Mouse (Mus musculus) cerebellum, postnatal 4 days (tissue): ENCODE measurements around the gene Taar8a.
"Not testable (repeated sequence)": the region's sequence is repeated elsewhere in the genome, so short reads cannot be mapped to it uniquely, and the experiment has no call there.

Source experiments
- DNase-seq, 2 experiments: peaks; one replicate each; pipeline ENCODE4 v3.0.0; 2022; ENCODE audit warnings: low spot score in 2 of 2, mixed read lengths in 1 of 2

Taar8a gene

DNA sequence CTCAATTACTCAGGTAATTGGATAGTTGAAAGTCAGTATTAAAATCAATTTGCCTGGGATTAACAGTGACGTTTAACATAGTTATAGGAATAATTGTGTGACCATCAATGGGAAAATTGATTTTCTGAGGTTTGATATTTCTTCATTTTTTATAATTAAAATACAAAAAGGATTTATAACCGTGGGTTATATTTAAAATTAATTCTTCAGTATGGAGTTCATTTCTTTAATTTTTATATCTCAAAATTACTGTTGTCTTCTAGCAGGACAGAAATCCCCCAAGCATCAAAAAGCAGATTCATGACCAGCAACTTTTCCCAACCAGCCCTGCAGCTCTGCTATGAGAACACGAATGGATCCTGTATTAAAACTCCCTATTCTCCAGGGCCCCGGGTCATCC is at the start of gene Taar8a:
TSS of gene Taar8a (plus strand) at position 301 of the 400 bp plus-strand sequence.
- DNase-seq = not testable (repeated sequence)

DNA sequence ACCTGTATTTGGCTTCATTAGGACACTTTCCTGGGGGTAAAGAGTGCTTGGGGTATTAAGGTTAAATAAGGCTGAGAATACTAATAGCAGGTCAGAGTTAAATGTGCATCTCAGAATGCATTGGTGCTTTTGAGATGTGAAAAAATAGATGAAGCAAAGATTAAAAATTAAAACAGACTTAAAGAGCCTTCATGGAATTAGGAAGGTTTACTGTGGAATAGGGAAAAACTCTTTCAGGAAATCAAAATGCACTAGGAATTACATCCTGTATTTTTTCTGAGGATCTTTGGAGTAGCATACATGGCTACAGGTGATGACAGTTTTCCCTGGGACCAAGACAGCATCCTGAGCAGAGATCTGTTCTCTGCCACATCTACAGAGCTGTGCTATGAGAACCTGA is 49.4 kb upstream of the Taar8a start, which contains the start of gene Taar7d:
TSS of gene Taar7d (plus strand) at position 301 of the 400 bp plus-strand sequence.
- DNase-seq = no peak

DNA sequence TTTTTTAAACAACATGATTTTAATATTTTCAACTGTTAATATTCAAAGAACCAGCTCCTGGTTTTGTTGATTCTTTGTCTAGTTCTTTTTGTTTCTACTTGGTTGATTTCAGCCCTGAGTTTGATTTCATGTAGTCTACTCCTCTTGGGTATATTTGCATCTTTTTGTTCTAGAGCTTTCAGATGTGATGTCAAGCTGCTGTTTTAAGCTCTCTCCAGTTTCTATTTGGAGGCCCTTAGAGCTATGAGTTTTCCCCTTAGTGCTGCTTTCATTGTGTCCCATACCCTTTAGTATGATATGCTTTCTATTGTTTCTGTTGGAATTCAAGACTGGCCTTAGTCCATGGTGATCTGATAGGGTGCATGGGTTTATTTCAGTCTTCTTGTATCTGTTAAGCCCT is 45.0 kb upstream of the Taar8a start:
- DNase-seq = no peak

DNA sequence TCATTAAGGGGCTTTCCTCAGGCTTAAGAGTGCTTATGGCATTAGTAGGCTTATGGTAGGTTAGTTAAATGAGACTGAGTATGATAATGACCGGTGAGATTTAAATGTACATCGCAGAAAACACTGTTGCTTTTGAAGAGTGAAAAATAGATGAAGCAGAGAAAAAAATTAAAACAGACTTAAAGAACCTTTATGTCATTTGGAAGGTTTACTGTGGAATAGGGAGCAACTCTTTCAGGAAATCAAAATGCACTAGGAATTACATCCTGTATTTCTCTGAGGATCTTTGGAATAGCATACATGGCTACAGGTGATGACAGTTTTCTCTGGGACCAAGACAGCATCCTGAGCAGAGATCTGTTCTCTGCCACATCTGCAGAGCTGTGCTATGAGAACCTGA is 39.0 kb upstream of the Taar8a start, which contains the start of gene Taar7e:
TSS of gene Taar7e (plus strand) at position 301 of the 400 bp plus-strand sequence.
- no peak for DNase-seq

DNA sequence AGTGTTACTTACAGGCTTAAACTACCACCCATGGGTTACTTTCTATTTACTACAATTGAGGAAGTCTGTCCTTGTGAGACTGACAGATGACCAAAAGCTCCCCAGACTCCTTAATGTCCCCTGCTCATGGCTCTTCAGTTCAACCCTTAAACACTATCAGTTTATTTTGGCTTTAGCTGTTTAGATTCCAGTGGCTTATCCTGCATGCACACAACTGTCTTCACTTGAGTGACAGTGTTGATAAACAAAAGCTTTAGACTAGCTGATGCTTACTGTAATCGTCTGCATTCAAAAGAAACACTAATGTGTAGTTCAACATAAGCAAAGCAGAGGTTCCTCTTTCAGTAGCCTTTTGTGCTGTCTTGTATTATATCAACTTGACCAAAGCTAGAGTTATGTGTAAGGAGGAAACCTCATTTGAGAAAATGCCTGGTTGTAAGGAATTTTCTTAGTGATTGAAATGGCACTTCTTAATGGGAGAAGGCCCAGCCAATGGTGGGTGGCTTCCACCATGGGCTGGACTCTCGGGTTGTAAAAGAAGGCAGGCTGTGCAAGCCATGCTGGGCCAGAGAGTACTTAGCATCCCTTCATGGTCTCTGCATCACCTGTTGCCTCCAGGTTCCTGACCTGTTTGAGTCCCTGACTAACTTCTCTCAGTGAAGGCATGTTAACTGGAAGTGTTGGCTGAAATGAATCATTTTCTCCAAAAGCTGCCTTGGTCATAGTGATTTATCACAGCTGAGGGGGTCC is 36.0 kb upstream of the Taar8a start:
- DNase-seq = no peak

DNA sequence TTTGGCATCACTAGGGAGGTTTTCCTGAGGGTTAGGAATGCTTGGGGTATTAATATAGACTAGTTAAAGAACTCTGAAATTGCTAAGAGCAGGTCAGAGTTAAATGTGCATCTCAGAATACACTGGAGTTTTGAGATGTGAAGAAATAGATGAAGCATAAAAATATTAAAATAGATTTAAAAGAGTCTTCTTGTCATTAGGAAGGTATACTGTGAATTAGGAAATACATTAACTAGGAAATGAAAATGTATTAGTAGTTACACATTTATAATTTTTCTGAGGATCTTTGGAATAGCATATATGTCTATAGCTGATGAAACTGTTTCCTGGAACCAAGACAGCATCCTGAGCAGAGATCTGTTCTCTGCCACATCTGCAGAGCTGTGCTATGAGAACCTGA is 27.1 kb upstream of the Taar8a start, which contains the start of gene Taar7f:
TSS of gene Taar7f (plus strand) at position 301 of the 400 bp plus-strand sequence.
- DNase-seq = no peak

DNA sequence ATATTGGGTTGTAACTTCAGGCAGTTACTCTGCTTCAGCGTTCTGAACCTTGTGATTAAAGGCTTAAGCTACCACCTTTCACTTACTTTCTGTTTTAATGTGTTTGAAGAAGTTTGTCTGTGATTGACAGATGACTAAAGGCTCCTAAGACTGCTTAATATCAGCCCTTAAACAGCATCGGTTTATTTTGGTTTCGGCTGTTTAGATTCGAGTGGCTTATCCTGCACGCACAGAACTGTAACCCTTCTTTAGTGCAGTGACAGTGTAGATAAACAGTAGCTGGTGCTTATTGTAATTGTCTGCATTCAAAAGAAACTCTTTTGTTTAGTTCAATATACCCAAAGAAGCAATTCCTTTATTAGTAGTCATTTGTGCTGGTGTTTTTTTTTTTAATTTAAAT is 24.3 kb upstream of the Taar8a start:
- no peak for DNase-seq

DNA sequence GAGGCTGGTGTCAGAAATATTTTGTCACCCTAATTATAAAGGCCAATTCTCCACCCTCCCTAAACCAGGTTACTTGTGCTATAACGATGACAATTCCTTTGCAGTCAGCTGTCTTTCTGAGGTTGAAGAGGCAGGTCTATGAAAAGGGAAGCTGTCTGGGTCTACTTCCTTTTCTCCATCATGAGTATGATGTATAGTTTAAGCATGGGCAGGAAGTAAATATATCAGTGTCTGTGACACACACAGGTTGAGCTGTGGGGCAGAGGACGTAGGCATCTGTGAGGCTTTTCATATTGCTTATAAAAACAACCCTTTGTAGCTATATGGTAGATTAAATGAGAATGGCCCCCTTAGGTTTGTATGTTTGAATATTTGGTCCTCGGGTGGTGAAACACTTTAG is 17.3 kb upstream of the Taar8a start:
- DNase-seq = no peak

DNA sequence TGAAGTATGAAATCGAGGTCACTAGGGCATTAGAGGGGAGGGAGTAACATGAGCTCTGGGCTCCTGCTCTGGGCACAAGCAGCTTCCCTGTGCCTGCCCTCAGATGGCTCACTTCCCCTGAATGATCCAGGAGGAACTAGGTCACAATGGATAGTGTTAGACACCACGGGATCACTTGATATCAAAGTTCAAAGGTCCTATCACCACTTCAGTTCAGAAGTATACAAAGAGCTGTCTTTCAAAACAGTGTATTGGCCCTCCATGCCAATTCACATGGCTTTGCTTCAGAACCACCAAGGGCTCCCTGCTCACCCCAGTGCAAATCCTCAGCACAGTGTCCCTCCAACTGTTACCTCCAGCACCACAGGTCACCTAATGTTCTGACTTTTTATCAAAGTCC is 1.5 kb upstream of the Taar8a start:
- not testable (repeated sequence) for DNase-seq

DNA sequence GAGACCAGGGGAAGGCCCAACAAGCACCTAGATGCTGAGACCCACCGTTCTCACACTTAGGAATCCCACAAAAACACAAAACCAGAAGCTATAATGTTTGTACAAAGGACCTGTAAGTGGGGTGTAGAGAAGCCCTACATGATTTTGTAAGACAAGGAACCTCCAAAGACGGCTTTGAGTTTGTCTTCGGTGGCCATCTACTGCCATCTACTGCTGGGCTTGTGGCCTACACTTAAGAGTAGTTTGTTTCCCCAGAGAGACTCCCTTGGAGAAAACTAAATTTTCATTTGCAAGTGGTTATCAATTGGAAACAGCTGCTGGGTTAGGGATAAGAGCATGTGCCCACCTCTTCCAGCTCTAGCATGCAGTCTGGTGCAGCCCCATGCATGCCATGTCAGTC is 3.9 kb downstream of the Taar8a start:
- peak in 1 of 2 experiments; percentile 22 for DNase-seq

DNA sequence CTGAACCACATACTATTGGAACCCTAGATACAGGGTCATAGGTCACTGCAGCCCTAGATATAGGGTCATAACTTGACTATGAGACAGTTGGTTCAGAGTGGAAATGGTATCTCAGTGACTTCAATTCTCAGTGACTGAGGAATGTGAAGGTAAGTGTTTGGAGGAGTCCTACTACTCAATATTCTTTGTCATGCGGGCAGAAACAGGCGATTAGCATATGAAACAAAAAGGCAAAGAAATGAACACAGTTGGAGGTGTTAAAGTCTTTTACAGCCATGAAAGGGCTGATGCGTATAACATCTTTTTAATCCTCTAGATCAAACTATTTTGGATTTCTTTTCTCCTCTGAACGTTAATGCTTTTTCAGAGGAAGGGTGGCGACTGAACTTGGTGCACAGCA is 9.6 kb downstream of the Taar8a start:
- DNase-seq = no peak

DNA sequence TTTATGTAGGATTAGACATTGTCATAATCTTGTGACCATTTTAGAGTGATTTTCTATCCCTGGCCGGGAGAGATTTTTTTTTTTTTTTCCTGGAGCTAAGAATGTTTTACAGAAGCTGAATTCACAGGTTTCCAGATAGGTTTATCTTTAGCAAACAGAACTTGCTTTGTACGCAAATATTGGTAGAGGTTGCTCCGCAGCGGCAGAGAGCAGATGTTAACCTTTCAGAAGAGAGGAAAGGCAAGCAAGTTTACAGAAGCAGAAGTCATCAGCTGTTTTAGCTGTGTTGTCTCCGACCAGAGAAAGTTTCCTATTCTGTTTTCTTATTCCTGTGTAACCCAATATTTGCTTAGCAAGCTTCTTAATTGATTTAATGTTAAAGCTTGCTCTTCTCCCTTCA is 10.3 kb downstream of the Taar8a start:
- DNase-seq = no peak

DNA sequence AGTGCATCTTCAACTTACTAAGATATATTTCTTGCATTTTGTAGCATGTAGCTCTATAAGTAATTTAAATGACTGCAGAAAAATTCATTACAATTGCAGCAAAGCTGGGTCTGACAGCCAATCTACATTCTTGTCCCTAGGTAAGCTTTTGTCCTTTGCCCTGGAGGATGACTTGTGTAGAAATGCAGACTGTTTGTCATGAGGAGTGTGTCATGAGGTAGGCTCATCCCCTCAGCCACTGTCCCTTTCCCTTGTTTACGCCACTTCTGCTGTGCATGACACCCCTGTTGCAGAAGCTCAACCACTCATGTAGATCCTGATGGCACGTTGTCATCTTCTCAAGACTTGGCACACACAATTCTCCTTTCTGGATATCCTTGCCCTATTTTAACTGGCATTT is 10.9 kb downstream of the Taar8a start:
- DNase-seq = no peak

DNA sequence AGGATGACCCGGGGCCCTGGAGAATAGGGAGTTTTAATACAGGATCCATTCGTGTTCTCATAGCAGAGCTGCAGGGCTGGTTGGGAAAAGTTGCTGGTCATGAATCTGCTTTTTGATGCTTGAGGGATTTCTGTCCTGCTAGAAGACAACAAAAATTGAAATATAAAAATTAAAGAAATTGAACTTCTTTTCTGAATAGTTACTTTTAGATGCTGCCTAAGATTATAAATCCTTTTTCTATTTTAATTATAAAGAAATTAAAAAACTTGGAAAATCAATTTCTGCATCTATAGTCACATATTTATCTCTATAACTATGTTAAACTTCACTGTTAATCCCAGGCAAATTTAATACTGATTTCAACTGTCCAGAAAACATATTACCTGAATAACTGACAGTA is 15.9 kb downstream of the Taar8a start, which contains the start of gene Taar8b:
TSS of gene Taar8b (minus strand) at position 101 of the 400 bp plus-strand sequence.
- DNase-seq = no peak

DNA sequence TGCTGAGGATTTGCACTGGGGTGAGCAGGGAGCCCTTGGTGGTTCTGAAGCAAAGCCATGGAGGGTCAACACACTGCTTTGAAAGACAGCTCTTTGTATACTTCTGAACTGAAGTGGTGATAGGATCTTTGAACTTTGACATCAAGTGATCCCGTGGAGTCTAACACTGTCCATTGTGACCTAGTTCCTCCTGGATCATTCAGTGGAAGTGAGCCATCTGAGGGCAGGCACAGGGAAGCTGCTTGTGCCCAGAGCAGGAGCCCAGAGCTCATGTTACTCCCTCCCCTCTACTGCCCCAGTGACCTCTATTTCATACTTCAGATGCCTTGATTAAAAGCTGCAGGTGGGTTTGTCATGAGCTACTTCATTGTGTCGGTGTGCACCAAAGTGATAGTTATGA is 20.7 kb downstream of the Taar8a start:
- not testable (repeated sequence) for DNase-seq

DNA sequence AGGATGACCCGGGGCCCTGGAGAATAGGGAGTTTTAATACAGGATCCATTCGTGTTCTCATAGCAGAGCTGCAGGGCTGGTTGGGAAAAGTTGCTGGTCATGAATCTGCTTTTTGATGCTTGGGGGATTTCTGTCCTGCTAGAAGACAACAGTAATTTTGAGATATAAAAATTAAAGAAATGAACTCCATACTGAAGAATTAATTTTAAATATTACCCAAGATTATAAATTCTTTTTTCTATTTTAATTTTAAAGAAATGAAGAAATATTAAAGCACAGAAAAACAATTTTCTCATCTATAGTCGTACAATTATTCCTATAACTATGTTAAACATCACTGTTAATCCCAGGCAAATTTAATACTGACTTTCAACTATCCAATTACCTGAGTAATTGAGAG is 25.5 kb downstream of the Taar8a start, which contains the start of gene Taar8c:
TSS of gene Taar8c (minus strand) at position 101 of the 400 bp plus-strand sequence.
- not testable (repeated sequence) for DNase-seq

DNA sequence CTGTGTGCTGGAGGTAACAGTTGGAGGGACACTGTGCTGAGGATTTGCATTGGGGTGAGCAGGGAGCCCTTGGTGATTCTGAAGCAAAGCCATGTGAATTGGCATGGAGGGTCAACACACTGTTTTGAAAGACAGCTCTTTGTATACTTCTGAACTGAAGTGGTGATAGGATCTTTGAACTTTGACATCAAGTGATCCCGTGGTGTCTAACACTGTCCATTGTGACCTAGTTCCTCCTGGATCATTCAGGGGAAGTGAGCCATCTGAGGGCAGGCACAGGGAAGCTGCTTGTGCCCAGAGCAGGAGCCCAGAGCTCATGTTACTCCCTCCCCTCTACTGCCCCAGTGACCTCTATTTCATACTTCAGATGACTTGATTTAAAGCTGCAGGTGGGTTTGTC is 27.0 kb downstream of the Taar8a start:
- not testable (repeated sequence) for DNase-seq

DNA sequence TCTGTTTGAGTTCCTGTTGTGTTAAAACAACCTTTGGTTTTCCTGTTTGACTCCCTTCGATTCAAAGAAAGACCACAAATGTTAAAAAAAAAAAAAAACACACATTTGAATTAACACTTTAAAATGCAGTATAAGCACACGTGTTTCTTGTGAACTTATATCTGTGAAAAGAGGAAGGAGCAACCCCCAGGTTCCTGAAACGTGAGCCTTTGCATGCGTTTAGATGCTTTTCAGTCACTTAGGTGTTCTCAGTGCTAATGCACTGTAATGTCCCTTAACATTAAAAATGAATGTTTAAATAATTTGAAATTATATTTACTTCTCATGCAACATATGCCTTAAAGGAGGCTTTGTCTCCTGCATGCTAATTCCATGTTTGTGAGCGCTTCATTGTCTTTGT is 31.4 kb downstream of the Taar8a start:
- no peak for DNase-seq

DNA sequence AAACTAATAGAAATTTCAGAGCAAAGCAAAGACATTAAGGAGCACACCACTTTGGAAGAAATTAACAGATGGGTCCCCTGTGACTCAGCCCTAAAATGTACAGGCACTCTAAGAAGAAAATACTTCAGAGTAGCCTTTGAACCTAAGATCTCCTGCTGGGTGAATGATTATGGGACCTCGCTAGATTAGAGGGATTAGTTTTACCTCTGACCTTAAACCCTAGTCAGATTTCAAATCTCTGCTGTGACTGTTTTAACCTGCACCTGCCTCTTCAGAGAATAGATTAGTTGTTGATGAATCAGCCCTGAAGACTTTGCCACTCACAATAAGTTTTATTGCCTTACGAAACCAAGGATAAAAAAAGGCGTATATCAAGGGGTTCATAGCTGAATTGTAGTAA is 31.9 kb downstream of the Taar8a start:
- DNase-seq = no peak

DNA sequence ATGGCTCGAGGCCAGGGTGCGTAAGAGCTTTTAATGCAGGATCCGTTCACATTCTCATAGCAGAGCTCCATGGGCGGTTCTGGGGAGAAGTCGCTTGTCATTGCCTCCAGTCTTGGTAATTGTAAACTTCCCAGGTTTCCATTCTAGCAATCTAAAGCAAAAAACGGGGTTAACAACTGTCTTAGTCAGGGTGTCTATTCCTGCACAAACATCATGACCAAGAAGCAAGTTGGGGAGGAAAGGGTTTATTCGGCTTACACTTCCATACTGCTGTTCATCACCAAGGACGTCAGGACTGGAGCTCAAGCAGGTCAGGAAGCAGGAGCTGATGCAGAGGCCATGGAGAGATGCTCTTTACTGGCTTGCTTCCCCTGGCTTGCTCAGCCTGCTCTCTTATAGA is 33.1 kb downstream of the Taar8a start, which contains the start of gene Taar9:
TSS of gene Taar9 (minus strand) at position 101 of the 400 bp plus-strand sequence.
- DNase-seq = not testable (repeated sequence)

DNA sequence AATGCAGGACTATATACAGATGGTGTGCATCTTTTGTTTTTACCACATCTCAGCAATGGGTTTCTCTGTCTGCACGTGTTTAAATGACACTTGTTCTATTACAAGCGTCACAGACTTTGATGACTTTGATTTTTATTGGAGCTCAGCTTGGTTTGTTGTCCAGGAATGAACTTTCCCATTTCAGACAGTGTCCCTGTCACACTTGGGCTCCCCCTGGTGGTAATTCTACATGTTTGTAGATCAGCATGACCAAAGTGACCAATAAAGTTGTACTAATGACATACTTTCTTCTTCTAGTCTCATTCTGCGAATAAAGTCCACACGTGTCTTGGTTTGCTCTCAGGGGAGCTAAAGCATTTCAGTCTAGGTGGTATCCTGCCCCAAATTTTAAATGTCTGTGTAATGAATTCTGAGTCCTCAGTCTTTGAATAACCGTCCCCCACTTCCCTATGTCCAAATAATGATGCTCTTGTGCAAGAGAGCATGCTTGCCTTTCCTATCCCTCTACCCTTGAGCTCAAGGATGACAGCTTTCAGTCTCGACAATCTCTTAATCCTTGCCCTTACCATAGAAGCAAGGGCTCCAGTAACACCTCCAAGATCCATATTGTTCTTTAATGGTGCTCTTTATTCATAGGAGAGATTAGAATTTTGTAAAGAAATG is 34.9 kb downstream of the Taar8a start:
- DNase-seq = peak in 1 of 2 experiments; percentile 27
